Mouse (Mus musculus) Patski (cell line): ENCODE measurements around the gene Pax6. TPM values are rescaled to one million over a fixed set of nuclear protein-coding genes. Genes with fewer than 3 reads are reported as not detected.

ENCODE experiments used
- ATAC-seq: fragments of 100-300 bp; one replicate; pipeline ENCODE4 v1.8.0; 2021
- CTCF ChIA-PET: fragments of 350-600 bp; sonication (Branson Sonifier 250); formaldehyde crosslinking; loops from one replicate; lab custom pipeline; 2022; ENCODE audit warnings: inconsistent platforms; lab: Charles Lee
- POLR2A ChIA-PET: fragments of 350-600 bp; sonication (Branson Sonifier 250); formaldehyde crosslinking; loops from one replicate; lab custom pipeline; 2022; ENCODE audit warnings: antibody characterized with exemption, inconsistent platforms; lab: Charles Lee
- DNase-seq: peaks from one replicate; pipeline ENCODE4 v3.0.0-alpha.2; 2011; ENCODE audit warnings: low read depth, low spot score
- H3K27me3 ChIP-seq: fragments of 371-371 bp; one replicate; pipeline ENCODE4 v1.5.1; 2021
- CTCF ChIP-seq: fragments of 100-300 bp; IDR thresholded peaks from one replicate; pipeline ENCODE4 v1.5.1; 2021
- in situ Hi-C: fragments of 300-500 bp; cut with MboI; formaldehyde crosslinking; loops from 3 replicates; pipeline ENCODE4 v1.11.1; 2018; ENCODE audit warnings: low pct_unique_long_range_greater_than_20kb, mixed read lengths
- polyA plus RNA-seq: library from polyadenylated mRNA; unstranded; gene quantifications from one replicate; pipeline ENCODE4 v1.2.3, GENCODE M21; 2021

Gene Pax6
- polyA plus RNA-seq, 1 experiment from 2014 or later, result not detected

- in situ Hi-C loops, result no loop called here
- DNase-seq (no peak), ATAC-seq (no peak)
- POLR2A ChIA-PET, result no interaction called here
- no peak for TF ChIP-seq CTCF
- no peaks in the 10 kb centered on the region for H3K27me3 ChIP-seq
- CTCF ChIA-PET, result no interaction called here
Measured at GRCm38 (mm10) chr2:105671798-105672595, 3.3 kb downstream of the Pax6 start.

GRCm38 (mm10) chr2:105672596-105672960 lies 3.9 kb downstream of the Pax6 start:
- H3K27me3 ChIP-seq, result no peaks in the 10 kb centered on the region
- in situ Hi-C loops, result no loop called here
- no peak for TF ChIP-seq CTCF
- DNase-seq (no peak), ATAC-seq (no peak)
- ChIA-PET CTCF (no interaction called here), POLR2A (no interaction called here)

GRCm38 (mm10) chr2:105673054-105673453 lies 4.4 kb downstream of the Pax6 start:
- CTCF ChIA-PET, result no interaction called here
- TF ChIP-seq CTCF, result no peak
- DNase-seq, result no peak
- no peak for ATAC-seq
- POLR2A ChIA-PET, result no interaction called here
- in situ Hi-C loops, result no loop called here
- H3K27me3 ChIP-seq, result no peaks in the 10 kb centered on the region

- ATAC-seq (no peak), DNase-seq (no peak)
- in situ Hi-C loops, result no loop called here
- H3K27me3 ChIP-seq, result no peaks in the 10 kb centered on the region
- ChIA-PET CTCF (no interaction called here), POLR2A (no interaction called here)
- TF ChIP-seq CTCF, result no peak
Measured at GRCm38 (mm10) chr2:105673631-105674060, 4.9 kb downstream of the Pax6 start.

GRCm38 (mm10) chr2:105674061-105674874 lies 5.6 kb downstream of the Pax6 start:
- DNase-seq (no peak), ATAC-seq (no peak)
- H3K27me3 ChIP-seq, result no peaks in the 10 kb centered on the region
- TF ChIP-seq CTCF, result no peak
- ChIA-PET POLR2A (no interaction called here), CTCF (no interaction called here)
- in situ Hi-C loops, result no loop called here

GRCm38 (mm10) chr2:105674875-105675729 lies 6.4 kb downstream of the Pax6 start:
- ATAC-seq (no peak), DNase-seq (no peak)
- ChIA-PET CTCF (no interaction called here), POLR2A (no interaction called here)
- no peak for TF ChIP-seq CTCF
- H3K27me3 ChIP-seq, result no peaks in the 10 kb centered on the region
- in situ Hi-C loops, result no loop called here

- TF ChIP-seq CTCF, result no peak
- DNase-seq (no peak), ATAC-seq (no peak)
- in situ Hi-C loops, result no loop called here
- CTCF ChIA-PET, result no interaction called here
- POLR2A ChIA-PET, result no interaction called here
- H3K27me3 ChIP-seq, result no peaks in the 10 kb centered on the region
Measured at GRCm38 (mm10) chr2:105675730-105676079, 7.0 kb downstream of the Pax6 start.

- ChIA-PET CTCF (no interaction called here), POLR2A (no interaction called here)
- in situ Hi-C loops, result no loop called here
- no peak for TF ChIP-seq CTCF
- no peaks in the 10 kb centered on the region for H3K27me3 ChIP-seq
- ATAC-seq (no peak), DNase-seq (no peak)
Measured at GRCm38 (mm10) chr2:105676080-105676908, 7.6 kb downstream of the Pax6 start.

- ChIA-PET POLR2A (no interaction called here), CTCF (no interaction called here)
- DNase-seq (no peak), ATAC-seq (no peak)
- in situ Hi-C loops, result no loop called here
- no peaks in the 10 kb centered on the region for H3K27me3 ChIP-seq
- TF ChIP-seq CTCF, result no peak
Measured at GRCm38 (mm10) chr2:105676909-105677433, 8.3 kb downstream of the Pax6 start.
